Mouse (Mus musculus) lung, adult 2 months (tissue): ENCODE data around the gene Khdc3.

ENCODE experiments used
- CTCF ChIP-seq: fragments of 200-500 bp; IDR thresholded peaks from 2 replicates; pipeline ENCODE4 v1.5.1; 2011; ENCODE audit warnings: mild to moderate bottlenecking, low read length, control low read depth; ENCODE audit not compliant: insufficient read depth
- POLR2A ChIP-seq: fragments of 200-500 bp; IDR thresholded peaks from 2 replicates; pipeline ENCODE4 v1.6.1; 2011; ENCODE audit warnings: low read depth, mild to moderate bottlenecking, control low read depth, low read length, borderline replicate concordance; ENCODE audit errors: extremely low read depth

DNA sequence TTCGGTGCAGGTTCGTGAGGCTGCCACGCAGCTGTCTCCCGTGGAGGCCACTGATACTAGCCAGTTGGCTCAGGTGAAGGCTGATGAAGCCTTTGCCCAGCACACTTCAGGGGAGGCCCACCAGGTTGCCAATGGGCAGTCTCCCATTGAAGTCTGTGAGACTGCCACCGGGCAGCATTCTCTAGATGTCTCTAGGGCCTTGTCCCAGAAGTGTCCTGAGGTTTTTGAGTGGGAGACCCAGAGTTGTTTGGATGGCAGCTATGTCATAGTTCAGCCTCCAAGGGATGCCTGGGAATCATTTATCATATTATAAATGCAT is 2.2 kb downstream of the Khdc3 start:
- TF ChIP-seq CTCF (no peak), POLR2A (no peak)
